Mouse (Mus musculus): ENCODE results near the gene Erc2.

Gene Erc2

GRCm38 (mm10) chr14:27622176-27622922, at the start of gene Erc2:
Gene Erc2, plus strand, starts transcription at chr14:27622428.
- DNase-seq, result peak; percentile 67

DNA sequence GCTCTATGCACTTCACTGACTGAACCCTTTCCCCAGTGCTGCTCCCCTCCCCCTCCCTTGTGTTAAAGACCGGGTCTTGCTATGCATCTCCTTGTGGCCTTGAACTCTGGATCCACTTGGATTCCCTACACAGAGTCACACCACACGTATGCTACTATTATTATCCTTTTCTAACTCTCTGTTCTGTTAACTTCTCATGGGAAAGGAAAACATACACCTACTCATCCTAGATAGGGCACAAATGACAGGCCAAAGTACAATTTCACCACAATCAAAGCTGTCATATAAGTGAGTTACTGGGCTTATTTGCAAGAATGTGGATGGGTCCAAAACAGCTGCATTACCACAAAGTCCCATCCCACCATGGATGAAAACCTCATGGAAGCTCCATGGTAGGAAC, 43.8 kb upstream of the Erc2 start:
- no peak for DNase-seq

- DNase-seq, result peak; percentile 4
Measured at GRCm38 (mm10) chr14:27589616-27590015, 32.6 kb upstream of the Erc2 start.

- no peak for DNase-seq
Measured at GRCm38 (mm10) chr14:27592163-27592562, 30.1 kb upstream of the Erc2 start.

- peak; percentile 90 for DNase-seq
Measured at GRCm38 (mm10) chr14:27596265-27596664, 26.0 kb upstream of the Erc2 start.

DNA sequence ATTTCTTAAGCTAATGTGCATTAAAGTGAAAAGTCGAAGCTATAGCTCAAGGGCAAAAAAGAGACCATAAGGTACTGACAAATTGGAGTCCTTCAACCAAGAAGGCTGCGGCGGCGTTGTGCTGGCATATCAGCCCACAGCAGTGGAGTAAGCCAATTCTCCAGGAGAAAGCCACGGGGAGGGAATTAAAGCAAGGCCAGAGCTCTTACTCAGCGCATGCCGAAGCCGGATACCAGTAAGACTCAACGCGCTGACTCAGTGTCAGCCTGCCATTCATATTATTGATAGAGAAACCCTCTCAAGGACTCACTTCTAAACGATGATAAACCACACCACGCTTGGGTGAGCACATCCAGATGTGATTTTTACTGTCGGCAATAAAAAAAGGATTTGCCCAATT, 20.1 kb upstream of the Erc2 start:
- no peak for DNase-seq

DNA sequence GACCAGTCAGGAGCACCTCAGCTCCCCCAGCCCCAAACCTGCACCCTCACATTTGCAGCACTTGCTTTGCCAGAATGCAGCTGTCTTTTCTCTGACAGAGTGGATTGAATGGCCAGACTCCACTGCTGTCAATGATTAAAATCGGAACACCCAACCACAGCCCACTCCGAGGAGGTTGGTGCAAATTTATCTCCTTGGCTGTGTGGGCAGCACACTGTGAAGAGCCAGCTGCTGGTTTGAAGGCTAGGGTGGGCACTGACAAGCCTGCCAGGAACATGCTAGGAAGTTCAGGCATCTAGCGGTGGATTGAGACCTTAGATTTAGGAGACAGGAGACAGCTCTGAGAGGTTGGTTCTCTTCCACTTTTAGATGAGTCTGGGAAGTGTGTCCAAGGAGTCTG, 14.8 kb upstream of the Erc2 start:
- no peak for DNase-seq

DNA sequence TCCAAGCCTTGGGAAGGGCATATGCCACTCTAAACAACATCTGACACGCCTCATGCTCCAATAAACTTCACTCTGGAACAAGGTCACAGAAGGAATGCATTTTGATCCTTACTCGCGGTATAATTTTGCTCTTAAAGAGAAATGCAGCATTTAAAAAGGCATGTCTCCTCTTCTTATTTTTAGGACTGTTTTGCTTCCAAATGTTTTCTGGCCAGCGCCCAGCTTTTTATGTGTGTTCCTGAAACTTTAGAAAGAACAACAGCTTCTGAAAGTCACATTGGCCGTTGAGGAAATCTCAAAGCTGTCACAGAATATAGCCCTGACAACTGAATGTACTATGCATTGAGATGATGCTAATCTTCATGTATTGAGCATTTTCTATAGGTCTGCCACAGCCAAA, 8.5 kb upstream of the Erc2 start:
- no peak for DNase-seq

GRCm38 (mm10) chr14:27617286-27617685, 4.9 kb upstream of the Erc2 start:
- no peak for DNase-seq

GRCm38 (mm10) chr14:27621576-27621975, 652 bp upstream of the Erc2 start:
- no peak for DNase-seq

GRCm38 (mm10) chr14:27622923-27623219, 643 bp downstream of the Erc2 start:
- no peak for DNase-seq

- DNase-seq, result peak; percentile 51
Measured at GRCm38 (mm10) chr14:27623368-27623767, 1.1 kb downstream of the Erc2 start.

DNA sequence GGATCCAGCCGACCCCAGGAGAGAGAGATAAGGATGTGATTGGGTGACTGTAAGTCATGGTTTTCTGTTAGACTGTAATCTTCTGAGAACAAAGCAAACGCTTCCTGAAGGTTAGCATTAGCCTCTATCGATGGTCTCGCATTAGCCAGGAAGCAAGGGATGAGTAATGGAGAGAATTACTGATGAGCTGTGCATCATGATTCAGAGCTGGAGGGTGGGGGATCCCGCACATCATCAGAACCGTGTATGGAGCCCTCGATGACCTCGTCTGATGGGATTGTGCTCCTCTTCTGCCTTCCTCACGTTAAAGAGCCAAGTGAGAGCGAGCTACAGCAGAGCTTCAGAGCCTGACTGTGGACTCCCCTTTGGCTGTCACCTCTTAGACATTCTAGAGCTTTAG, 6.5 kb downstream of the Erc2 start:
- no peak for DNase-seq

DNA sequence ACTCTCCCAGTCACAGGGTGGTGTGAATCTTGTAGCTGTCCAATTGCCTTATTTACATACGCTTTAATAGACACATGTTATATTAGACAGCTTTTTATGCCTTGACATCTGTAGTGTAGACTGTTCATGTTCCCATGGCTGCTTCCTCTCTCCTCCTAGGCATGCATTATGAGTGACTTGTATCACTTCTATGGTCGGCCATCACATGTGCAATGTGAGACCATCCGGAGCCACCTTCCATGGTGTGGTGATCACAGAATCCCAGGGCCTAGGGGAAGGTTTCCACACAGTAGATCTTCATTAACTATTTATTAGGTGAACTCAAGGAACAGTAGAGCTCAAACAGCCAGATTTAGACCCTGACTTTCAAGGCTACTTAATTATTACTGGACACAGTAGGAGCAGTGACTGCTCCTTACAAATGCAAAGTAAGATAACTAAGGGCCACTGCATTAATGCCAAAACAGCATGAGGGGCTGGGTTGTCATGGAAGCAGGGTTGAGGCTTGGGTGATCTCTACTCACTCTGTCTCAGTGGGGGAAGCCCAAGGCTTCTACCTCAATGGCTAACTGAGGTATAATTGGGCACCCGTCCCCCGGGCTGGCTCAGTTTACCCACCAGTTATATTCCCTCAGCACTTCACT, 7.3 kb downstream of the Erc2 start:
- DNase-seq, result no peak

GRCm38 (mm10) chr14:27630973-27631640, 8.9 kb downstream of the Erc2 start:
- DNase-seq, result no peak

GRCm38 (mm10) chr14:27634761-27635160, 12.5 kb downstream of the Erc2 start:
- DNase-seq, result no peak

DNA sequence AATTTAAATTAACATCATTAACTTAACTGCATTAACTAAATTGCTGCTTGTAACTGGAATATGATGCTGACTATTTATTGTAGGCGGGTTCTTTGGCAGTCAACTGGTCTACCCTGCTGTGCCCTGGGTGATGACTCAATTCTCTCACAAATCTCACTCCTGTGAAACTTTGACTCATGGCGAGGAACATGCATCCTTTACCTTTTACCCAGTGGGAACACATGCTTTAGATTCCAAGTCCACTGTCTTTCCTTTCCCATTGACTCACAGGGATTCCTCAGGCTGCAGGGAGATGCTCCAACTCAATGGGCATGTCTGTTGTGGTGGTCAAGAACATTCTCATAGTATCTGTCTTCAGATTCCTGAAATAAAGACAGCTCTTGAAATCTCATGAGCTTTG, 14.3 kb downstream of the Erc2 start:
- DNase-seq, result no peak

GRCm38 (mm10) chr14:27641382-27641781, 19.2 kb downstream of the Erc2 start:
- DNase-seq, result no peak

DNA sequence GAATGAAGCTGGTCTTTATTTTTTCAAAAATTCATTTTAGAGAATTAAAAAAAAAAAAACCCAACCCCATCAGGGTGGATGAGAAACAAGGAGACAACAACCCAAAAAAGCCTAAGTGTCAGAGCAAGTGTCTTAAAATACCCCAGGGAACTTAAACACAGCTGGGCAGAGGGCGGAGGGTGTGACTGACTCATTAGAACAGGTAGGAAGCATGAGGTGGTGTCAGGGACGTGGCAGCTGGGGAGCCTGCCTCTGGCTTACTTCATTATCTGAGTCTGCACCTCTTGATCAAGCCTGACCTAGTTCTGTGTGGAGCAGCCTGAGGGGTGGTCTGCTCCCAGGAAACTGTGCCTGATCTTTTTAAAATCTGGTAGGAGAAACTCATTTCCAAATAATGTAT, 20.8 kb downstream of the Erc2 start:
- DNase-seq, result no peak

- DNase-seq, result no peak
Measured at GRCm38 (mm10) chr14:27654670-27655069, 32.4 kb downstream of the Erc2 start.

DNA sequence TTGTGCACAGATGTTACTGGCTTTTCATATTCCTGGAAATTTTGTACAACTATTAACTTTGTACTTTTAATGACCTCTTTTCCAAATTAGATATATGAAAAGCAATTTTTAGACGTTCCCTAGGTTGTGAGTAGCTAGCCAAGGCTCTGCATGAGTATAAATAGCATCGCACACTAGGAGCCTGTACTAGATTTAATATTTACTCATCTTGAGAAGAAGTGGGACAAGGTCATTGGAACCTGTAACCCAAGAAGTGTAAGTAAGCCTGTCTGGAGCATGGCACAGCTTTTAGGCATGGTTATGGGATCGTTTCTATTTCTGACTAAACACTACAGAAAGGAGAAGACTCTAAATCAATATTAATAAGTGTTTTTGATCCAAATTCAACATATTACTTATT, 36.4 kb downstream of the Erc2 start:
- no peak for DNase-seq

- peak; percentile 1 for DNase-seq
Measured at GRCm38 (mm10) chr14:27661466-27661865, 39.2 kb downstream of the Erc2 start.

GRCm38 (mm10) chr14:27662251-27662650, 40.0 kb downstream of the Erc2 start:
- DNase-seq, result no peak
